Mouse (Mus musculus): ENCODE results near the gene Snx10.
A peak's percentile ranks its signal among the peaks of the same experiment; 100 is the strongest.
"Not testable (repeated sequence)": the region's sequence is repeated elsewhere in the genome, so short reads cannot be mapped to it uniquely, and the experiment has no call there.

The Snx10 gene

GRCm38 (mm10) chr6:51523807-51524320 is at the start of gene Snx10:
Snx10 (plus strand) TSS chr6:51523901.
- peak; percentile 58 for DNase-seq (ENCODE audit: low spot score)

GRCm38 (mm10) chr6:51479136-51479731 is 44.5 kb upstream of the Snx10 start:
- DNase-seq (ENCODE audit: low spot score) = no peak

DNA sequence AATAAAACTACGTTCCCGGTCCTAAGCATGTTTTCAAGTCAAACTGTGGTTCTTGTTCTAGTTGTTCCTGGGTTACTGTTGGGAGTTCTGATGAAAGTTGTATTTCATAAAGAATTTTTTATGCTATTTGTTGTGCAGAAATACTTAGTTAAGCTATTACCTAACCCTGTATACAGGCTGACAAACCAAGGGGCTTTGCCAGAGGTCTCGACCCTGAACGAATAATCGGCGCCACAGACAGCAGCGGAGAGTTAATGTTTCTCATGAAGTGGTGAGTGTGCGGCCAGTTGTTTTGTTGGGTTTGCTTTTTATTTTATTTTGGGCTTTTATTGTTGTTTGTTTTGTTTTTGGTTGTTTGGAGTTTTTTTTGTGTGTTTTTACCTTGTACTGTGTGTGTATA is 42.2 kb upstream of the Snx10 start:
- no peak for DNase-seq (ENCODE audit: low spot score)

- no peak for DNase-seq (ENCODE audit: low spot score)
These were observed 39.8 kb upstream of the Snx10 start for GRCm38 (mm10) chr6:51483861-51484260.

DNA sequence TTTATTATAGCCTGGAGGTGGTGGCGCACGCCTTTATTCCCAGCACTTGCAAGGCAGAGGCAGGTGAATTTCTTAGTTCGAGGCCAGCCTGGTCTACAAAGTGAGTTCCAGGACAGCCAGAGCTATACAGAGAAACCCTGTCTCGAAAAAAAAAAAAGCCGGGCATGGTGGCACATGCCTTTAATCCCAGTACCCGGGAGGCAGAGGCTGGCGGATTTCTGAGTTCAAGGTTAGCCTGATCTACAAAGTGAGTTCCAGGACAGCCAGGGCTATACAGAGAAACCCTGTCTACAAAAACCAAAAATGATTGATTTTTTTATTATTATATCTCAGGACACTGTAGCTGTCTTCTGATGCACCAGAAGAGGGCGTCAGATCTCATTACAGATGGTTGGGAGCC is 39.1 kb upstream of the Snx10 start:
- DNase-seq (ENCODE audit: low spot score) = not testable (repeated sequence)

DNA sequence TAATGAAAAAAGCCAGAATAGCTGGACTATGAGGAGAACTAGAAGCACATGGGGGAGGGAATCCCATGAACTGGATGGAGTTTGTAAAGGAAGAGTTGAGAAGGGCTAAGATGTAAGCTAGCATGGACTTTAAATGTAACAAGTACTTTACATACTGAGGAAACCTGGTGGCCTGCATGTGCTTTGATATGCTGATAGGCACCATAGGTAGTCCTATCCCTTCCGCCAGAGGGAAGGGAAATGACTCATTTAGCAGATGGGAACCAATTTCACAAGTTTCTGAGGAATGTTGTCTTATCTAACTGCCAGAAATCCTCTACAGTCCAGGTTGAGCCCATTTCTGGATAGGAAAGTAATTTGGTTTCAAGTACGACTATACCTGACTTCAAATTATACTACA is 38.1 kb upstream of the Snx10 start:
- DNase-seq (ENCODE audit: low spot score) = no peak

DNA sequence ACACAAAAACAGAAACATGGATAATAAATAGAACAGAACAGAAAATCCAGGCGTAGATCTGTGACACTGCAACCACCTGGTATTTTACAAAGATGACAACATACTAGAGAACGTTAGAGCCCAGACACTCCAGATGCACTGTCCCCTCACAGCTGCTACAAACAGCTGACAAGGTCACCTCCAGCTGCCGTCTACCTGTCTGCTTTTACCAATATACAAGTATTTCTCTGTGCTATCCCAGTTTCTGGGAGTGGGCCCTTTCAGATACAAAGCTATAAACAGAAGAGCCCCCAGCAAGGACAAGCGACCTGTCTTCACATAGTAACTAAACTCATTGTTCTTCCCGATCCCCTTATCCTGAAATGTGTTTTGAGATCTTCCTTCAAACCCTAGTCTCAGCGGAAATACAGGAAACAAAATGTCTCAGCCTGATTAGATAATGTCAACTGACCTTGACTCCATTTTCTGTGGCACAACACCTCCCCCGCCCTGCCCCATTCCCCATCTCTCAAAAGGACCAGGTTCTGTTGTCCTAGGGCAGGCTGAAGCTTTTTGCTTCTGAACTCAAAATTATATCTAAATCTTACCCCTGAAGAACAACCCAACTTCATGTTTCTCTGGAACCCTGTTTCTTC is 37.5 kb upstream of the Snx10 start:
- no peak for DNase-seq (ENCODE audit: low spot score)

DNA sequence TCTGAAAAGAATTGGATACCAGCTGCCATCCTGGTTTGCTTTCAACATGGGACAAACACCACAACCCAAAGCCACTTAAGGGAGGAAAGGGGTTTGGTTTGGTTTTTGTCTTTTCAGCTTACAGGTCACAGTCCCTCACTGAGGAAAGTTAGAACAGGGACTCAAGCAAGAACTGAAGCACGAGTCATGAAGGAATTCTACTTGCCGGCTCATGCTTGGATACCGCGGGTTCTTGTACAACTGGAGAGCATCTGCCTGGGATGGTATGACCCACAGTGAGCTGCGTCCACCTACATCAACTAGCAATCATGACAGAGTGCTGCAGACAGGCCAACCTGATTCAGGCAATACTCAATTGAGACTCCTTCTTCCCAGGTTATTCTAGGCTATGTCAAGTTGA is 37.0 kb upstream of the Snx10 start:
- no peak for DNase-seq (ENCODE audit: low spot score)

- peak; percentile 16 for DNase-seq (ENCODE audit: low spot score)
These were observed 33.9 kb upstream of the Snx10 start for GRCm38 (mm10) chr6:51489787-51490186.

- no peak for DNase-seq (ENCODE audit: low spot score)
These were observed 26.2 kb upstream of the Snx10 start for GRCm38 (mm10) chr6:51497321-51498111.

GRCm38 (mm10) chr6:51505671-51506070 is 18.0 kb upstream of the Snx10 start:
- no peak for DNase-seq (ENCODE audit: low spot score)

- DNase-seq (ENCODE audit: low spot score) = no peak
These were observed 16.1 kb upstream of the Snx10 start for GRCm38 (mm10) chr6:51507556-51507955.

GRCm38 (mm10) chr6:51508750-51509648 is 14.7 kb upstream of the Snx10 start:
- peak; percentile 84 for DNase-seq (ENCODE audit: low spot score)

DNA sequence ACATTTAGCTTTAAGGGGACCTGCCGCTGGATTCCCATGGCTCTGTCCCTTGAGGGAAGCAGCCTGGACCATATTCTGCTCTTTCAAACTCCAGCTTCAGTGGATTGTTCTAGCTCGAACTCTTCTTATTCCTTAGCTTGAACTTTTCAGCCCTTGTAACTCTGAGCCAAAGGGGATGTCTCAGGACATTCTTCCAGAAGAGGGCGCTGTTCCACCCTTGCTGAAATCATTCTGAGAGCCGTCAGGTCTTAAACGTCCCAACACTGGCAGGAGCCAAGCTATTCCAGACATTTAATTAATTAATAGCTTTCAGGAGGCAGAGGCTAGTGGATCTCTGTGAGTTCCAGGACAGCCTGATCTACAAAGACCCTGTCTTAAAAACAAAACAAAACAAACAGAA is 13.6 kb upstream of the Snx10 start:
- peak; percentile 68 for DNase-seq (ENCODE audit: low spot score)

DNA sequence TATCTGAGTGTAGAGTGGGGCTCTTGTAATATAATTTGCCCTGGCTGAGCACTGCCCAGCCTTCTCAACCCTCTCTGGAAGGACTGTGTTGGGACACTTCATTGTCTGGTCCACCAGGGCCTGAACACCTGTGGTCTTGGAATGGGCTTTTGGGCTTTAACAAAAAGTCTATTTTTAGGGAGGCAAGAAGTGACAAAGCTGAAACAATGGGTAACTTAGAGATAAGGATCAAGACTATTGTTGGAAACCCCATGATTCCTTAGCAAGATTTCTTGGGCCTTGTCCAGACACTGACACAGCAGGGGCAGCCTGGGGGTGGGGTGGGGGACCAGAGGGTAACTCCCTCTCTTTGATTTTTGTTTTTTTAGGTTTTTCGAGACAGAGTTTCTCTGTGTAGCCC is 12.8 kb upstream of the Snx10 start:
- DNase-seq (ENCODE audit: low spot score) = no peak

DNA sequence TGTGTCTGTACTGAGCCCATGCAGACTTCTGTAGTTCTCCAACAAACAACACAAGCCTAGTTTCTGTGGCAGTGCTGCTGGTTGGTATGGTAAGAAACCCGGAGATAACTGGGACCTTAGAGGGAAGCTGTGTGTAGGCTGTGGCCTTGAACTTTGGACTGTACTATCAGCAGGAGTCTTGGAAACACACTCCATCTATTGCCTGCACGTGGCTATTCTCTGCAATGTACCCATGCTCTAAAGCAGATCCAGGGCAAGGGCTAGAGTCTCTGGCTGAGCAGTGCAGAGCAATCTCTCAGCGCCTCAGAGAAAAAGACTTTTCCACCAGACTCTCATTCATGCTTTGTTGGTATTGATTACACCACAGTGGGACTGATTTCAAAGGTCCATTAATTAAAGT is 10.0 kb upstream of the Snx10 start:
- DNase-seq (ENCODE audit: low spot score) = no peak

- no peak for DNase-seq (ENCODE audit: low spot score)
These were observed 8.8 kb upstream of the Snx10 start for GRCm38 (mm10) chr6:51514860-51515259.

- no peak for DNase-seq (ENCODE audit: low spot score)
These were observed 391 bp upstream of the Snx10 start for GRCm38 (mm10) chr6:51523310-51523709.

- DNase-seq (ENCODE audit: low spot score) = peak; percentile 63
These were observed 725 bp downstream of the Snx10 start for GRCm38 (mm10) chr6:51524321-51524931.

DNA sequence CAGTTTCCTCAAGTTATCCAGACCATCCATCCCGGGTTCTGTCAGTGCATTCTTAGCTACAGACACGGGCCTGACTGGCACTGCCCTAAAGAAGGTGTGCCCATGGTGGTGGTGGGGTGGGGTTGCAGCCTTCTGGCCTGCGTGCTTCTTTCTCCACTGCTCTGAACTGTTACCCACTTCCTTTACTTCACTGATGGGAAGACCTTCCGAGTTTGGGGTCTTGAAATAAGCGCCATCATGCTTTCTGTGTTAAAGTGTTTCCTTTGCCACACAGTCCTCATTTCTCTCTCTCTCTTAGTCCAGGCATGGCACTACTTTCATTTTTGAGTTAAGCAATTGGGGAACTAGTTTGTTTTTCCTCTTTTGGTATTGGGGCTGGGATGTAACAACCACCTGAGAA is 1.3 kb downstream of the Snx10 start:
- DNase-seq (ENCODE audit: low spot score) = no peak

- no peak for DNase-seq (ENCODE audit: low spot score)
These were observed 5.8 kb downstream of the Snx10 start for GRCm38 (mm10) chr6:51529457-51529856.
